Mouse (Mus musculus): ENCODE data around the gene Cenpe. TPM values are rescaled to one million over a fixed set of nuclear protein-coding genes. Genes with fewer than 3 reads are reported as not detected.
A peak's percentile ranks its signal among the peaks of the same experiment; 100 is the strongest.

The Cenpe gene
- total and polyA plus RNA-seq, 2 experiments from 2014 or later: 3.9 to 7.1 TPM

DNA sequence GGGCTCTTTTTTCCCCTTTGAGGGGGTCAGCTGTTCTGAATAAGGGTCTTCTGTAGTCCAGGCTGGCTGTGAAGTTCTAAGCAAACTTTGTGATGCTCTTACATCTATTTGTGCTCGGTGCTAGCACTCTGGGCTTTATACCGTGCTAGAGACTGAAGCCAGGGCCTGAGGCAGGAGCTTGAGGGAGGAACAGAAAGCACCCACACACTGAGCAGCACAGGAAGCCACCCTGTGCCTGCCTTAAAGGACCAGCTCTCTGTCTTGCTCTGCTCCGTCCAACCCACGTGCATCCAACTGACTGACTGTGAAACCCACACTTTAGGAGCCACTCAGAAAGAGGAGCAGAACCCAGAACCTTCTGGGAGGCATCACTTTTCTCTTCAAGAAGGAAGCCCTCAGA is 67.8 kb downstream of the Cenpe start:
- TF ChIP-seq CTCF (IDR thresholded peaks at IDR 0.05; ENCODE audit: low read depth): no peak
- H3K27ac ChIP-seq: no peak overlapping the region
- no peak overlapping the region for H3K4me3 ChIP-seq (ENCODE audit: low read length)
- H3K9me3 ChIP-seq (ENCODE audit: low read length): no peaks in the 10 kb centered on the region
- no peaks in the 10 kb centered on the region for H3K36me3 ChIP-seq (ENCODE audit: insufficient read depth, low read length)
- ATAC-seq (no peak), DNase-seq (ENCODE audit: low spot score) (no peak)
- no peak overlapping the region for H3K9ac ChIP-seq (replicated peaks; ENCODE audit: low read length)
- H3K4me1 ChIP-seq (ENCODE audit: insufficient read depth, low read length): no peaks in the 10 kb centered on the region; the same call in 1 of the 2 replicates
- WGBS: 85% methylated on average over 4 of the region's 4 CpGs
- H3K4me2 ChIP-seq (ENCODE audit: low read depth, low read length): no peak overlapping the region
- H3K27me3 ChIP-seq (ENCODE audit: insufficient read depth, low read length): no peaks in the 10 kb centered on the region

DNA sequence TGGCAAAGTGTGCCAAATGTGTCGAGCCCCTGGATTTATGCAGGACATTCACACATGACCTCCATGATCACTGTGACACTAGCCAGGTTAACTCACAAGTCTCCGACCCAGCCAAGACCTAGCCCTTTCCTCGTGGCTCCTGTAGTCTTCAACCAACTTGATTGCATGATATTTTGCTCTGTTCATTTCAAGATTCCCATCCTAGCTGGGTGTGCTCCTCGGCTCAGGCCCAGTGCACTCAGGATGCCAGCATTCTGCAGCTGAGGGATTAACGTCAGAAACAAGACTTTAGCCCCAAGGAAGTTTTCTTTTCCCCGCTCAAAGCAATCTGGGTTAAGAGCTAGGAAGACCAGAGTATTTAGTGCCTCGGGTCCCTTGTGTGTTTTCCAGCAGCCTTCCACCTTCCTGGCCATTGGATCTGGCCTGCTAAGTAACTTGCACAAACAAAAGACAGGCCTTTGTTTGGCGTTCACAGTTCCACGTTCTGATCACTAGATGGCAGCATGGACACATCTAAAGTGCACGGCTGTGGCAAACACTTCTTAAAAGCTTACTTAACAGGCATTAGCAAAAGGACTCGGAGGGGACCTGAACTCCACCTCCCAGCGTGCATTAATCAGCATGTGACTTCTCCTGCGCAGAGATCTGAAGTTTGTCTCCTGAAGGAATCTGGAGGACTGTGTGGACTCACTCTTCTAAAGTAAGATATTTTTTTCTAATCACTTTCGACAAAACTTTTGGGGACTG is 68.5 kb downstream of the Cenpe start, which contains the start of gene Bdh2:
TSS of gene Bdh2 (plus strand) at position 553 of the 747 bp plus-strand sequence.
- no peaks in the 10 kb centered on the region for H3K36me3 ChIP-seq (ENCODE audit: insufficient read depth, low read length)
- H3K4me1 ChIP-seq (ENCODE audit: insufficient read depth, low read length): no peaks in the 10 kb centered on the region; the same call in 1 of the 2 replicates
- H3K27me3 ChIP-seq (ENCODE audit: insufficient read depth, low read length): no peaks in the 10 kb centered on the region
- ATAC-seq (peak; percentile 88), DNase-seq (ENCODE audit: low spot score) (peak; percentile 94)
- H3K4me3 ChIP-seq (ENCODE audit: low read length): no peak within 1 kb of the TSS
- no peak within 1 kb of the TSS for H3K9ac ChIP-seq (replicated peaks; ENCODE audit: low read length)
- 24% methylated on average over 14 of the region's 14 CpGs for WGBS
- H3K4me2 ChIP-seq (ENCODE audit: low read depth, low read length): peak within 1 kb of the TSS; percentile 43
- peak; percentile 92 for TF ChIP-seq CTCF (IDR thresholded peaks at IDR 0.05; ENCODE audit: low read depth)
- no peak within 1 kb of the TSS for H3K27ac ChIP-seq
- no peaks in the 10 kb centered on the region for H3K9me3 ChIP-seq (ENCODE audit: low read length)

DNA sequence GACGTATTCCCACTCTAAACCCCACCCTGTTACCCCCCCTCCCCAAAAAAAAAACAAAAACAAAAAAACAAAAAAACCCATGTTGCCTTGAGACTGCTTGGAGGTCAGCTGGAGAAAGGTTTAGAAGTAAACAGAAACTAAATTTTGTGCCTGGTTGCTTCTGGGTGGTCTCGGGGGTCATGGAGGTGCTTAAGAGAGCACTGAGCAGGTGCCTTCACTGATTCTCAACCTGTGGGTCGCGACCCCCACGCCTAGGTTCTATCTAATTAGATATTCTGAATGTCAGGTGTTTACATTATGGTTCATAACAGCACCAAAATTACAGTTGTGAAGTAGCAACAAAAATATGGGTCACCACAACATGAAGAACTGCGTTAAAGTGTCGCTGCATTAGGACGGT is 69.4 kb downstream of the Cenpe start:
- Histone ChIP-seq H3K36me3 (ENCODE audit: insufficient read depth, low read length) (no peaks in the 10 kb centered on the region), H3K9me3 (ENCODE audit: low read length) (no peaks in the 10 kb centered on the region), H3K27me3 (ENCODE audit: insufficient read depth, low read length) (no peaks in the 10 kb centered on the region), H3K4me2 (ENCODE audit: low read depth, low read length) (no peak overlapping the region), H3K4me1 (ENCODE audit: insufficient read depth, low read length) (no peaks in the 10 kb centered on the region; the same call in 1 of the 2 replicates), H3K27ac (no peak overlapping the region), H3K4me3 (ENCODE audit: low read length) (no peak overlapping the region), H3K9ac (replicated peaks; ENCODE audit: low read length) (no peak overlapping the region)
- DNase-seq (ENCODE audit: low spot score) (no peak), ATAC-seq (no peak)
- 89% methylated on average over 8 of the region's 8 CpGs for WGBS
- no peak for TF ChIP-seq CTCF (IDR thresholded peaks at IDR 0.05; ENCODE audit: low read depth)

GRCm38 (mm10) chr3:135285256-135285655 is 72.9 kb downstream of the Cenpe start:
- Histone ChIP-seq H3K36me3 (ENCODE audit: insufficient read depth, low read length) (no peaks in the 10 kb centered on the region), H3K4me2 (ENCODE audit: low read depth, low read length) (no peak overlapping the region), H3K4me3 (ENCODE audit: low read length) (no peak overlapping the region), H3K9me3 (ENCODE audit: low read length) (no peaks in the 10 kb centered on the region), H3K9ac (replicated peaks; ENCODE audit: low read length) (no peak overlapping the region), H3K27me3 (ENCODE audit: insufficient read depth, low read length) (no peaks in the 10 kb centered on the region), H3K4me1 (ENCODE audit: insufficient read depth, low read length) (no peaks in the 10 kb centered on the region; the same call in 1 of the 2 replicates), H3K27ac (no peak overlapping the region)
- no peak for TF ChIP-seq CTCF (IDR thresholded peaks at IDR 0.05; ENCODE audit: low read depth)
- ATAC-seq: no peak
- 92% methylated on average over 11 of the region's 11 CpGs for WGBS
- DNase-seq (ENCODE audit: low spot score): no peak

DNA sequence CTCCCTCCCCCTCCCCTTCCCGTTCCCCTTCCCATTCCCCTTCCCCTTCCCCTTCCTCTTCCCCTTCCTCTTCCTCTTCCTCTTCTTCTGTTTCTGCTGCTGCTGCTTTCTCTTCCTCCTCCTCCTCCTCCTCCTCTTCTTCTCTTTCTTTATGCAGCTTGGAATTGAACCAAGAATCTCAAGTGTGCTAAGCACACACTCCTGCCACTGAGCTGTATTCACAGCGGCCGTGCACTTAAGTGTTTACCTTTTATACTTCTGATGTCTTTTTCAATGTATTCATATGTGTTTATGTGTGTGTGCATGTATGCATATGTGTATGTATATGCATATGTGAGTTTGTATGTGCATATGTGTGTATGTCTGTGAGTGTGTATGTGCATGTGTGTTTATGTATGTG is 73.5 kb downstream of the Cenpe start:
- no peak for TF ChIP-seq CTCF (IDR thresholded peaks at IDR 0.05; ENCODE audit: low read depth)
- Histone ChIP-seq H3K9me3 (ENCODE audit: low read length) (no peaks in the 10 kb centered on the region), H3K27me3 (ENCODE audit: insufficient read depth, low read length) (no peaks in the 10 kb centered on the region), H3K4me2 (ENCODE audit: low read depth, low read length) (no peak overlapping the region), H3K36me3 (ENCODE audit: insufficient read depth, low read length) (no peaks in the 10 kb centered on the region), H3K27ac (no peak overlapping the region), H3K9ac (replicated peaks; ENCODE audit: low read length) (no peak overlapping the region), H3K4me3 (ENCODE audit: low read length) (no peak overlapping the region), H3K4me1 (ENCODE audit: insufficient read depth, low read length) (no peaks in the 10 kb centered on the region; the same call in 1 of the 2 replicates)
- ATAC-seq: no peak
- DNase-seq (ENCODE audit: low spot score): no peak
- WGBS: 85% methylated on average over 3 of the region's 3 CpGs

DNA sequence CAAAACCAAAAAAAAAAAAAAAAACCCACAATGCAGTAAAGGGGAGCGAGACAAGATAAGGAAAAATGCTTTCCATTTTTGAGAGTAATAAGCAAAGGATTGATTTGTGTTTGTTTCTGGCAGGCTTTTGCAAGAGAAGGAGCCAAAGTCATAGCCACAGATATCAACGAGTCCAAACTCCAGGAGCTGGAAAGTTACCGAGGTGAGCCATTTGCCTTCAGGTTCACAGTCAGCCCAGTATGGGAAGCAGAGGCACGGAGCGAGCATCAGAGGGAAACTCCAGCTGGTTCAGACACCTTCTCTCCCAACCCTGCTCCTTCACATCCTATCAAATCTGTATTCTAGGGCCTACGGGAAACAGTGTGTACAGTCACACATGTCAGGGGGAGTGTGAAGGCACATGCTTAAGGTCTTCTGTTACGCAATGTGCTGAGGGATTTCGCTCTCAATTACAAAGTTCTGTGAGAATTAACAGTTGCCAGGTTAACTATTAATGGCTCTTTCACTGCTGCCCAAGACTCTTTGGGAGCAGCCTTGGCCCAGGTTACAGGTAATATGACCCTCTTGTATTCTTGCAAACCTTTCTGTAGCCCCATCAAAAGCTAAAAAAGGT is 75.9 kb downstream of the Cenpe start:
- Histone ChIP-seq H3K9ac (replicated peaks; ENCODE audit: low read length) (no peak overlapping the region), H3K36me3 (ENCODE audit: insufficient read depth, low read length) (no peaks in the 10 kb centered on the region), H3K4me1 (ENCODE audit: insufficient read depth, low read length) (no peaks in the 10 kb centered on the region), H3K4me2 (ENCODE audit: low read depth, low read length) (no peak overlapping the region), H3K27me3 (ENCODE audit: insufficient read depth, low read length) (no peaks in the 10 kb centered on the region), H3K9me3 (ENCODE audit: low read length) (no peaks in the 10 kb centered on the region), H3K4me3 (ENCODE audit: low read length) (no peak overlapping the region), H3K27ac (no peak overlapping the region)
- TF ChIP-seq CTCF (IDR thresholded peaks at IDR 0.05; ENCODE audit: low read depth): no peak
- ATAC-seq: no peak
- no peak for DNase-seq (ENCODE audit: low spot score)
- WGBS: 90% methylated on average over 8 of the region's 8 CpGs

- Histone ChIP-seq H3K4me2 (ENCODE audit: low read depth, low read length) (no peak overlapping the region), H3K4me1 (ENCODE audit: insufficient read depth, low read length) (no peaks in the 10 kb centered on the region), H3K36me3 (ENCODE audit: insufficient read depth, low read length) (no peaks in the 10 kb centered on the region), H3K9me3 (ENCODE audit: low read length) (no peaks in the 10 kb centered on the region), H3K27ac (no peak overlapping the region), H3K9ac (replicated peaks; ENCODE audit: low read length) (no peak overlapping the region), H3K27me3 (ENCODE audit: insufficient read depth, low read length) (no peaks in the 10 kb centered on the region), H3K4me3 (ENCODE audit: low read length) (no peak overlapping the region)
- TF ChIP-seq CTCF (IDR thresholded peaks at IDR 0.05; ENCODE audit: low read depth): no peak
- ATAC-seq (no peak), DNase-seq (ENCODE audit: low spot score) (no peak)
- WGBS: 98% methylated on average over 1 of the region's 1 CpGs
Measured at GRCm38 (mm10) chr3:135289148-135289547, 76.8 kb downstream of the Cenpe start.

All from hindbrain, postnatal 0 days (tissue).